Mouse (Mus musculus) G1E (cell line): ENCODE results near the gene Abhd17b. TPM values are rescaled to one million over a fixed set of nuclear protein-coding genes. Genes with fewer than 3 reads are reported as not detected.
A peak's percentile ranks its signal among the peaks of the same experiment; 100 is the strongest.

Experiments
- ATAC-seq: 2 replicates; pipeline ENCODE4 v1.8.0; 2016; ENCODE audit warnings: mild to moderate bottlenecking; ENCODE audit not compliant: insufficient number of reproducible peaks, poor library complexity, low FRiP score, severe bottlenecking; ENCODE audit errors: extremely low read depth
- DNase-seq: peaks from one replicate; pipeline ENCODE4 v3.0.0; 2012; ENCODE audit warnings: low spot score
- H3K27me3 ChIP-seq: 2 replicates; pipeline ENCODE4 v1.6.1; 2012; ENCODE audit warnings: mild to moderate bottlenecking, low read length, inconsistent platforms; ENCODE audit not compliant: insufficient read depth
- H3K36me3 ChIP-seq: replicated peaks from 2 replicates; pipeline ENCODE3; 2012; ENCODE audit warnings: mild to moderate bottlenecking, inconsistent platforms
- H3K4me1 ChIP-seq: 2 replicates; pipeline ENCODE4 v1.6.1; 2012; ENCODE audit warnings: low read depth, low read length, inconsistent platforms, mixed read lengths; ENCODE audit not compliant: insufficient read depth
- H3K4me3 ChIP-seq: 2 replicates; pipeline ENCODE4 v1.5.1; 2012; ENCODE audit warnings: low read depth, mild to moderate bottlenecking, inconsistent platforms, low read length, moderate library complexity, mixed read lengths
- H3K9me3 ChIP-seq: replicated peaks from 2 replicates; pipeline ENCODE4 v1.6.1; 2012; ENCODE audit warnings: inconsistent platforms
- CTCF ChIP-seq: IDR thresholded peaks from 2 replicates; pipeline ENCODE4 v1.5.1; 2012; ENCODE audit warnings: low read depth, low read length, inconsistent platforms, mixed read lengths
- GATA1 ChIP-seq: IDR thresholded peaks from 2 replicates; pipeline ENCODE4 v1.6.1; 2012; ENCODE audit warnings: borderline replicate concordance, low read length, inconsistent platforms, mixed read lengths
- GATA2 ChIP-seq: IDR thresholded peaks from 2 replicates; pipeline ENCODE4 v1.6.1; 2012; ENCODE audit warnings: low read depth, low read length, inconsistent platforms, borderline replicate concordance
- POLR2AphosphoS5 ChIP-seq: IDR thresholded peaks from 2 replicates; pipeline ENCODE4 v1.6.1; 2012; ENCODE audit warnings: low read depth, low read length, inconsistent platforms; ENCODE audit not compliant: insufficient replicate concordance
- TAL1 ChIP-seq: conservative IDR thresholded peaks from 2 replicates; pipeline ENCODE4 v1.6.1; 2012; ENCODE audit warnings: low read depth, low read length, inconsistent platforms, mixed read lengths
- polyA plus RNA-seq: library from polyadenylated mRNA; stranded (reverse); fragments of >175 nt; gene quantifications from 2 replicates; pipeline ENCODE4 v1.2.3, GENCODE M21; 2012
- total RNA-seq, 2 experiments: library from RNA; stranded (forward) in 1 of 2; stranded (reverse) in 1 of 2; fragments of 200-1000 nt in 1 of 2; fragments of >200 nt in 1 of 2; fragmentation: Nextera tagmentation in 1 of 2; gene quantifications; 2 replicates each; pipeline ENCODE4 v1.2.3; 2014 to 2017

Abhd17b gene
- total and polyA plus RNA-seq, 3 experiments = 7.6 to 34.0 (median 26.4) TPM

- no peak for DNase-seq
- Histone ChIP-seq H3K27me3 (no peaks in the 10 kb centered on the region), H3K36me3 (peaks cover 16% of the 10 kb centered on the region), H3K9me3 (no peaks in the 10 kb centered on the region), H3K4me1 (no peaks in the 10 kb centered on the region; the same call in 1 of the 2 replicates), H3K4me3 (no peak overlapping the region)
- no peak for ATAC-seq
- TF ChIP-seq GATA1 (no peak), POLR2AphosphoS5 (no peak), TAL1 (no peak), CTCF (no peak), GATA2 (no peak)
These were observed 16.7 kb downstream of the Abhd17b start for GRCm38 (mm10) chr19:21669650-21670049.

DNA sequence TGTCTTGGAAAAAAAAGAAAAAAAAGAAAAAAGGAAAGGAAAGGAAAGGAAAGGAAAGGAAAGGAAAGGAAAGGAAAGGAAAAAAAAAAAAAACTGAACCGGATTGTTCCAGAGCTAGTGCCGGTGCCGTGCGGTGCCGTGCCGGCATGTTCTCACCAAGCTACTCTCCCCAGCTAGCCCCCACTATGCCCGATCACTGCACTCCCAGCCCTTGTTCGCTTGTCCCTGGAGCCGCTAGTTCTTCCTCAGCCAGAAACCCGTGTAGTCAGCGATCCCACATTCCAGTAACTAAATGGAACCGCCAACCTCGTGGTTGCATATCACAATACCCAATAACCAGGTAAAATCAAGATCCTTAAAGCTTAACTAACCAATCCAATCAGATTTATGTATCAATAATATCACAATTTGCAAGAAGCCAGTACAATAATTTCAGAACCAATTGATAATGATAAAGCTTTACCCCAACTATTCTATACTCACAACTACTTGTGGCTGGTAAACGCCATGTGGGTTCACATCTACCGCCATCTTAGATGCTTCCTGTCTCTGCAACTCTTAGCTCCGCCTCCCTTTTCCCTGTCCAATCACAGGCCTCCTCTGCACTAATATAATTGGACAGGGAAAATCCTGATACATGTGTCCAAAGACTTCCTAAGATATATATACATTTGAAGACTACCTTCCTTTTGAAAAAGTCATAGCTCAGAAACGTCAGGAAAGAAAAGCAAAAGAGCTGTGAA, 21.5 kb downstream of the Abhd17b start:
- Histone ChIP-seq H3K4me1 (no peaks in the 10 kb centered on the region; the same call in 1 of the 2 replicates), H3K9me3 (no peaks in the 10 kb centered on the region), H3K27me3 (no peaks in the 10 kb centered on the region), H3K36me3 (peaks cover 12% of the 10 kb centered on the region), H3K4me3 (no peak overlapping the region)
- ATAC-seq (no peak), DNase-seq (no peak)
- no peak for TF ChIP-seq CTCF
- no peak for TF ChIP-seq POLR2AphosphoS5
- no peak for TF ChIP-seq GATA2
- no peak for TF ChIP-seq TAL1
- TF ChIP-seq GATA1 = no peak

- Histone ChIP-seq H3K27me3 (no peaks in the 10 kb centered on the region), H3K4me1 (no peaks in the 10 kb centered on the region; the same call in 1 of the 2 replicates), H3K4me3 (no peak overlapping the region), H3K36me3 (peaks cover 40% of the 10 kb centered on the region), H3K9me3 (no peaks in the 10 kb centered on the region)
- TF ChIP-seq GATA2 = no peak
- no peak for TF ChIP-seq GATA1
- no peak for TF ChIP-seq TAL1
- TF ChIP-seq POLR2AphosphoS5 = no peak
- TF ChIP-seq CTCF = no peak
- ATAC-seq (no peak), DNase-seq (no peak)
These were observed 27.1 kb downstream of the Abhd17b start for GRCm38 (mm10) chr19:21680091-21680490.

DNA sequence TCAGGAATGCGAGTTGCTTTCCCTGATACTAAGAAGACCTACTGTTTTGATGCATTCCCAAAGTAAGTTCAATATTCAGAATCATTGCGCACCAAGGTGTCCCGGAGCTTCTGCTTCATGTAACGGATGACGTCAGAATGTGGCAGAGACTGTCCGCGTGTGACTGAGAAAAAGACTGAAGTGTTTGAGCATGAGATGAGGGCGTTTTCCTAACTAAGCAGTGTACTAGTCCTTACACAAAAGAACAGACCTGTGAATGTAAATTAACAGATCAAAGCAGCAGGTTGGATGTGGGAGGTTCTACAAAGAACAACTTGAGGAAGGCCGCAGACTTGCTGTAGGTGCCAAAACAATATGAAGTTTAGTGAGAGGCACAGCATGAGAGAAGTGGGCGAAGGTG, 28.0 kb downstream of the Abhd17b start:
- no peaks in the 10 kb centered on the region for H3K9me3 ChIP-seq
- no peaks in the 10 kb centered on the region for H3K27me3 ChIP-seq
- no peak for ATAC-seq
- DNase-seq = no peak
- no peaks in the 10 kb centered on the region; the same call in 1 of the 2 replicates for H3K4me1 ChIP-seq
- TF ChIP-seq GATA1 (no peak), TAL1 (no peak), CTCF (no peak), POLR2AphosphoS5 (no peak), GATA2 (no peak)
- H3K4me3 ChIP-seq = no peak overlapping the region
- H3K36me3 ChIP-seq = peaks cover 43% of the 10 kb centered on the region

DNA sequence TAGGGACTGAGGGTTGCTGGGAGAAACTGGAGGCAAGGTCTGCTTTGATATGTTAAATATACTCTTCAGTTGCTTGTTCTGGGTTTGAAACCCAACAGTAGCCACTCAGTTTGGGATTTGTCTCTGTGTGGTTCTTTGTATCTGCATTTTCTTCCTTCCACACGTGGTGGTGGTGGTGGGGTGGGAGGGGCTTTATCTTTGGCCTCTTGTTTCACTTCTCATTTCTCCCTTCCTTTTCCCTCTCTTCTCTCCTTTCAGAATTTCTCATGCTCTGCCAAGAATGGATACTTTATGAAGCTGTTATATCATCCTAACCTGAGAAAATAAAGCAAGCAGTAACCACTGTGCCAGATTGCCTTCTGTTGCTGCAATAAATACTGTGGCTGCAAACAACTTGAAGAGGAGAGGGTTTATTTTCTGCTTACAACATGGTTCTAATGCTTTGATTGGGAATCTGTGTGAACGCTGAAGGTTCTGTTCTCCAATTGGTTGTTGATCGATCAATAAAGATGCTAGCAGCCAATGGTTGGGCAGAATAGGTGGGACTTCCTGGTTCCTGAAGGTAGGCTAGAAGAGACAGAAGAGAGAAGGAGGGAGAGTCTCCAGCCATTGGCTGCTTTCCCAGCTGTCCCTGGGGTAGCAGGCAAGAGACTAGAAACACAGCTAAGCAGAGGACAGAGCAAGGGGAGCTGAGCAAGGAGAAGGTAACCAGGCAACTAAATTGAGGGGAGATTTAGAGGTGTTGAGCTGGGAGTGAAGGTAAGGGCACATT, 60.5 kb downstream of the Abhd17b start:
- H3K4me3 ChIP-seq = no peak overlapping the region
- no peaks in the 10 kb centered on the region for H3K36me3 ChIP-seq
- peak; percentile 28; the same call in 1 of the 2 replicates for ATAC-seq
- peak; percentile 4 for DNase-seq
- no peaks in the 10 kb centered on the region for H3K27me3 ChIP-seq
- no peaks in the 10 kb centered on the region for H3K9me3 ChIP-seq
- 0 out of 2 replicates have a peak, but pooled peaks cover 6% of the 10 kb centered on the region for H3K4me1 ChIP-seq
- TF ChIP-seq CTCF (no peak), GATA2 (no peak), TAL1 (no peak), POLR2AphosphoS5 (no peak), GATA1 (no peak)

DNA sequence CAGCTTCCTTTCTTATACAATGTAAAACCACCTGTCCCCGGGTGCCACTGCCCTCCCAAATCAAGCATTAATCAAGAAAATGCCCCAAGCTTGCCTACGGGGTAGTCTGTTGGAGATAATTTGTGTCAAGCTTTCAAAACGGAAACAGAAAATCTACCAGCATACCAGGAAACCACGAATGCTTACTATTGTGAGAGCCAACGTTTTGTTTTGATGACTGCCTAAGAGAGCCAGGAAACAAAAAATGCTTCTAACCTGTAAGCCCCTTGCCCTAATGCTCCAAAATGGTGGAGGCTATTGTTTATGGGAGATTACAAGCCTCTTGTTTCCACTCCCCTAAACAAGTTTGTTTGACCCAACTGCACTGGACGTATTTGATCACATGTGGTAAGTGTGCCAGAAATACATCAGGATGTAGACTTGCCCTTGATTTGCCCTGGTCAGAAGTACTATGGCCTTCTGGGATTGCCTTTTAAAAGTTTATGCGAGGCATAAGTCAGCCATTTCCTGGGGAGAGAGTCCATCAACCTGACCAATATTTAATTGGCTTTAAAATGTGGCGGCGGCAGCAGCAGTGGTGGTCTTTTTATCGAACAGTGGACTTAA, 61.4 kb downstream of the Abhd17b start:
- Histone ChIP-seq H3K27me3 (no peaks in the 10 kb centered on the region), H3K4me1 (0 out of 2 replicates have a peak, but pooled peaks cover 6% of the 10 kb centered on the region), H3K36me3 (no peaks in the 10 kb centered on the region), H3K4me3 (no peak overlapping the region), H3K9me3 (no peaks in the 10 kb centered on the region)
- DNase-seq (no peak), ATAC-seq (no peak)
- TF ChIP-seq GATA2 (no peak), CTCF (no peak), TAL1 (no peak), POLR2AphosphoS5 (no peak), GATA1 (no peak)
